Mouse (Mus musculus) intestine, embryonic 15.5 days (tissue): Measurements from ENCODE around the gene Ptpn1. TPM values are rescaled to one million over a fixed set of nuclear protein-coding genes. Genes with fewer than 3 reads are reported as not detected.
A peak's percentile ranks its signal among the peaks of the same experiment; 100 is the strongest.

ENCODE experiments used
- ATAC-seq: fragments of 200-750 bp; cut with Nextera tagmentation; 2 replicates; pipeline ENCODE4 v1.8.0; 2017; ENCODE audit warnings: moderate TSS enrichment, moderate library complexity
- H3K27ac ChIP-seq: fragments of 300-500 bp; sonication (generic); 2 replicates; pipeline ENCODE4 v1.5.1; 2015; ENCODE audit warnings: mild to moderate bottlenecking, inconsistent platforms
- H3K27me3 ChIP-seq: fragments of 300-500 bp; sonication (generic); replicated peaks from 2 replicates; pipeline ENCODE4 v1.6.1; 2015; ENCODE audit warnings: inconsistent platforms
- H3K36me3 ChIP-seq: fragments of 300-500 bp; sonication (generic); 2 replicates; pipeline ENCODE4 v1.6.1; 2015; ENCODE audit warnings: inconsistent platforms
- H3K4me1 ChIP-seq: fragments of 300-500 bp; sonication (generic); replicated peaks from 2 replicates; pipeline ENCODE4 v1.6.1; 2015; ENCODE audit warnings: inconsistent platforms
- H3K4me2 ChIP-seq: fragments of 300-500 bp; sonication (generic); replicated peaks from 2 replicates; pipeline ENCODE4 v1.6.1; 2015; ENCODE audit warnings: mild to moderate bottlenecking, inconsistent platforms
- H3K4me3 ChIP-seq: fragments of 300-500 bp; sonication (generic); replicated peaks from 2 replicates; pipeline ENCODE4 v1.5.1; 2015; ENCODE audit warnings: inconsistent platforms
- H3K9ac ChIP-seq: fragments of 300-500 bp; sonication (generic); 2 replicates; pipeline ENCODE4 v1.6.1; 2015; ENCODE audit warnings: inconsistent platforms
- H3K9me3 ChIP-seq: fragments of 300-500 bp; sonication (generic); 2 replicates; pipeline ENCODE4 v1.6.1; 2016; ENCODE audit warnings: inconsistent platforms
- WGBS: fragments of 180-500 bp; shearing (Covaris S2); methylation state at CpG from one replicate; pipeline ENCODE4 v1.1.7; 2015; 5-methylcytosine and 5-hydroxymethylcytosine counted together
- polyA plus RNA-seq: library from polyadenylated mRNA; unstranded; fragments of >200 nt; fragmentation: Nextera tagmentation; extraction: Ambion mirVana; gene quantifications from 2 replicates; pipeline ENCODE4 v1.2.1, GENCODE M21; 2015

Ptpn1 gene
- polyA plus RNA-seq, 1 experiment from 2014 or later: 54.2 TPM

DNA sequence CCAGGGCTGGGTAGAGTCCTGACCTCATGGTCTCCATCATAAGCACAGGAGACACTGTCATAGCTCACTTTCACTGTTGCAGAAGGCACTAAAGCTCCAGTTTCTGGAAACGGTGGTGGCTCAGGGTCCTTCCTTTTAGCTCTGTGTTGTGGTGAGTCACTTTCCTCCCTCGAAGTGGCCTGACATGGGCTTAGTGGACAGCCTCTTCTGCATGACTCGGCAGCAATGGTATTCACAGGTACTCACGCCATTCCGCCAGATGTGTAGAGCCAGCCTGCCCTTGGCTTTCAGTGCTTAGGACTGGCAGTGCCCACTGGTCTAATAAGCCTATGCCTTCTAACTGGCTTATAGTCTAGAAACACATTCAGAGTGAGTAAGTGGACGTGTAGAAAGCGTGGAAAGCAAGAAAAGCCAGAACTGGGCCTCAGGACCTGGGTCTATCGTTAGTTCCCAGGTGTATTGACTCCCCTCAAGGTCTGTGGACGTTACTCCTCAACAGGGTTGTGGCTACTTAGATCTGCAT lies 32.0 kb downstream of the Ptpn1 start:
- no peak overlapping the region for H3K4me3 ChIP-seq
- no peak overlapping the region for H3K9ac ChIP-seq
- no peak for ATAC-seq
- no peaks in the 10 kb centered on the region for H3K9me3 ChIP-seq
- peaks cover 23% of the 10 kb centered on the region; the same call in 1 of the 2 replicates for H3K36me3 ChIP-seq
- H3K4me2 ChIP-seq: no peak overlapping the region
- peaks cover 19% of the 10 kb centered on the region for H3K4me1 ChIP-seq
- H3K27me3 ChIP-seq: no peaks in the 10 kb centered on the region
- WGBS: 89% methylated on average over 9 of the region's 9 CpGs
- no peak overlapping the region for H3K27ac ChIP-seq

DNA sequence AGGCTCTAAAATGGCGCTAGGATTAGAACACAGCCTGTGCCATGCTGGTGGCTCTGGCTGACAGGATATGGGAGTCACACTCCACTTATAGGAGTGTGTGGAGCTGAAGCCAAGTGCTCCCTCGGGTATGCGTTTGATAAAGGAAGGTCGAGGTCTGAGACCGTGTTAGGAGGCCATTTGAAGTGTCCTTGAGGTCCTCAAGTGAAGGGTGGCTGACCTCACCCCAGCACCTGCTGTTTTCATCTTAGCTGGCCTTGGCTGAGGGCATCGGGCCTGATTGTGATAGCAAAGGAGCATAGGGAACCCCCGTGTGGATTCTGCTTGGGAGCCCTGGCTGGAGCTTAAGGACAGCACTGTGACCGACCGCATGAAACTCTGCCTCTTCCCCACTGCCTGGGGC lies 32.5 kb downstream of the Ptpn1 start:
- Histone ChIP-seq H3K36me3 (peaks cover 23% of the 10 kb centered on the region; the same call in 1 of the 2 replicates), H3K27ac (no peak overlapping the region), H3K9me3 (no peaks in the 10 kb centered on the region), H3K4me3 (no peak overlapping the region), H3K4me1 (peaks cover 14% of the 10 kb centered on the region), H3K27me3 (no peaks in the 10 kb centered on the region), H3K4me2 (no peak overlapping the region), H3K9ac (no peak overlapping the region)
- ATAC-seq: no peak
- WGBS: 89% methylated on average over 9 of the region's 9 CpGs

DNA sequence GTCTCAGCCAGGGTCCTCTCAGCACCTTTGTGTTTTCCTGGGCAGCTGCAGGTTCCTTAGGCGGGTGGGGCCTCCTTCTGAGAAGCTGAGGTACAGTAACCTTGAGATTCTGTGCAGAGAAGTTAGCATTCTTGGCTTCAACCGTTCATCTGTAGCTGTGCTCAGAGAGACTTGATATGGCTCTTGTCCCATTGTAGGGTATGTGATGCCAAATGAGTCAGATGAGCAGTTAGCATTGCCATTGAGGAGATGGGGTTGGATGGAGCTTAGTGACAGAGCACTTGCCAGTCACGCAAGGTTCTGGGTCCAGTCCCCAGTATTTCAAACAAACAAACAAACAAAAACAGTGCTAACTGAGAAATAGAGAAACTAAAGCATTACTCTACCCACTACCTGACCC lies 34.1 kb downstream of the Ptpn1 start:
- Histone ChIP-seq H3K36me3 (peaks cover 23% of the 10 kb centered on the region; the same call in 1 of the 2 replicates), H3K27me3 (no peaks in the 10 kb centered on the region), H3K4me3 (no peak overlapping the region), H3K9ac (no peak overlapping the region), H3K27ac (no peak overlapping the region), H3K9me3 (no peaks in the 10 kb centered on the region), H3K4me1 (no peaks in the 10 kb centered on the region), H3K4me2 (no peak overlapping the region)
- ATAC-seq: no peak
- WGBS: 97% methylated on average over 3 of the region's 3 CpGs

DNA sequence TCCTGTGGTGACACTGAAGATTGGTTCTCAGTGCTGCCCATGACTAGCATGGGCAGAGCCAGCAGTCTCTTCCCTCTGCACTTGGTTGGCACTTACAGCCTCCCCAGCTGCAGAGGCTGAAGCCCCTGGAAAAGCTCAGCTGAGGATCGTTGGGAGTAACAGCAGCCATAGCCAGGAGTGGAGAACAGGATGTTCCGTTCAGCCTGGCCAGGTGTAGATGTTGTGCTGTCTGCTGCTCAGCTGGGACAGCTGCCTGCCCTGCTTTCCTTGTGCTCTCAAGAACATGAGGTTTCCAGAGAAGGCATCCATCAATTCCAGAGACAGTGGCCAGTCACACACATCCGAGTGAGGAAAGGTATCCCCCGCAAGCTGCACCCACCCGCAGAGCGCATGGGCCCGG lies 36.6 kb downstream of the Ptpn1 start:
- no peaks in the 10 kb centered on the region for H3K27me3 ChIP-seq
- H3K4me1 ChIP-seq: no peaks in the 10 kb centered on the region
- 88% methylated on average over 7 of the region's 7 CpGs for WGBS
- no peak overlapping the region for H3K27ac ChIP-seq
- no peaks in the 10 kb centered on the region for H3K9me3 ChIP-seq
- H3K9ac ChIP-seq: no peak overlapping the region
- no peak for ATAC-seq
- H3K4me3 ChIP-seq: no peak overlapping the region
- H3K4me2 ChIP-seq: no peak overlapping the region
- H3K36me3 ChIP-seq: peaks cover 23% of the 10 kb centered on the region; the same call in 1 of the 2 replicates

DNA sequence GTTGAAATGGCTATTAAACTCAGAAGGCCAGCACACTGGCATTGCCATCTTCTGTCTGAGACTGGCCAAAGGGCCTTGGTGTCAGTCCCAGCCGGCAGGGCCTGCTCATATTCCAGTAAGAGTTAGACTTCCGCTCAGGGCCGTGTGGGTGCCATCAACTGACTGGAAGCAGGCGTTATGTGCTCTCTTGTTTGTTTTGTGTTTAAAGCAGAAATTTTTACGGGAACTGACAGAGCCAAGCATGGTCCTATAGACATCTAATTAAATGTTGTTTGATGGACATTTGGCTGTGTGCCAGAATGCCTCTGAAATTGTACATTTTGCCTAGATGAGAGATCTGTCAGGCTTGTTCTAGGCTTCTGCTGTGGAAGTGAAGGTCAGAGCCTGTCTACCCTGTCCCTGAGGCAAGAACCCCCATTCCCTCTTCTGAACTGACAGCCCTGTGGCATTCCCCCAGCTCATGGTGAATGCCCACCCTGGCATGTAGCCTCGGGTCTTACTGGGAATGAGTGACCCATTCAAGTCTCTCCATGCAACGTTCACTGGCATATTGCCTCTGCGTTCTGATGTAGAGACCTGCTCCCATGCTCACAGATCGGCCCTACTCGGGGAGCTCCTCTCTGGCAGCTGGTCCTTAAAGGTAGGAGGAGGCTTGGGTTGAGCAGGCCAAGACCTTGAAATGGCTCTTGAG lies 38.1 kb downstream of the Ptpn1 start:
- no peaks in the 10 kb centered on the region for H3K4me1 ChIP-seq
- no peak overlapping the region for H3K4me3 ChIP-seq
- no peaks in the 10 kb centered on the region for H3K9me3 ChIP-seq
- H3K36me3 ChIP-seq: peaks cover 31% of the 10 kb centered on the region
- no peak for ATAC-seq
- no peak overlapping the region for H3K27ac ChIP-seq
- no peak overlapping the region for H3K4me2 ChIP-seq
- WGBS: 82% methylated on average over 10 of the region's 10 CpGs
- H3K27me3 ChIP-seq: no peaks in the 10 kb centered on the region
- H3K9ac ChIP-seq: no peak overlapping the region

DNA sequence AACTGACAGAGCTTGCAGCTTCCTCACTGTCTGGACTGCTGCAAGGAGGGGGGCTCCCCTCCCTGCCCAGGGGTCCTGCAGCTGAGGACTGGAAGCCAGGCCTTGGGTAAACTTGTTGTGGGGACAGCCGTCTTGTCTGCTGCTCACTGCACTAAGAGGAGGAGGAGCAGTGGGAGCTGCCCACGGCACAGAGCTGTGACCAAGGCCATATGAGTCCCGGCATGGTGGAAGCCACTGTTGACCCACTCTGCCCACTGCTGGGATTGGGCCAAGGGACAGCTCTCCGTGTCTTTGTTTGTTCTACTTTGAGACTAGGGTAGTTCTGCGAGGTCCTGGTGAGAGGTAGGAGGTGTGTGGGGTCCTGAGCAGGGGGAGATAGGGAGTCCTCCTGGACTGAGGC lies 40.3 kb downstream of the Ptpn1 start:
- Histone ChIP-seq H3K36me3 (peaks cover 40% of the 10 kb centered on the region), H3K27ac (peak overlapping the region; percentile 17; the same call in 1 of the 2 replicates), H3K9ac (no peak overlapping the region), H3K4me1 (no peaks in the 10 kb centered on the region), H3K9me3 (no peaks in the 10 kb centered on the region), H3K4me3 (no peak overlapping the region), H3K27me3 (no peaks in the 10 kb centered on the region), H3K4me2 (no peak overlapping the region)
- 59% methylated on average over 5 of the region's 5 CpGs for WGBS
- peak; percentile 38; the same call in 1 of the 2 replicates for ATAC-seq

DNA sequence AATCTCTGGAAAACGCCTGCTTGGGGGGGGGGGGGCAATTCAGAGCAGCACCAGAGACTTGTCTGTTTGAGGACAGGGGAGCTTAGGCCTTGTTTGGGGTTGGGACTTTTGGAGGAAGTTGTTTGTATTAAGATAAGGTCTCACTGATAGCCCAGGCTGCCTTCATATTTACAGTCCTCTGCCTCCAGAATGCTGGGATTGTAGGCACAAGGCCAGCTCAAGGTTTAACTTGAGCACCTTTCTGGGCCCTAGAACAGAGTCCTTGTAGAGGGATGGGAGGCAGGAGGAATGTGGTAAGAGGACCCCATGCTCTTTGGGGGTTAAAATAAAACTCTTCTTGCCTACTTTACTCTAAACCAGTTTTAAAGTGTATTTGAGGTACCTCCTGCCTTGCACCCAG lies 41.0 kb downstream of the Ptpn1 start:
- Histone ChIP-seq H3K27ac (no peak overlapping the region), H3K36me3 (peaks cover 37% of the 10 kb centered on the region), H3K27me3 (no peaks in the 10 kb centered on the region), H3K4me2 (no peak overlapping the region), H3K9ac (no peak overlapping the region), H3K9me3 (no peaks in the 10 kb centered on the region), H3K4me1 (no peaks in the 10 kb centered on the region), H3K4me3 (no peak overlapping the region)
- ATAC-seq: peak; percentile 40
- WGBS: 14% methylated on average over 1 of the region's 1 CpGs

DNA sequence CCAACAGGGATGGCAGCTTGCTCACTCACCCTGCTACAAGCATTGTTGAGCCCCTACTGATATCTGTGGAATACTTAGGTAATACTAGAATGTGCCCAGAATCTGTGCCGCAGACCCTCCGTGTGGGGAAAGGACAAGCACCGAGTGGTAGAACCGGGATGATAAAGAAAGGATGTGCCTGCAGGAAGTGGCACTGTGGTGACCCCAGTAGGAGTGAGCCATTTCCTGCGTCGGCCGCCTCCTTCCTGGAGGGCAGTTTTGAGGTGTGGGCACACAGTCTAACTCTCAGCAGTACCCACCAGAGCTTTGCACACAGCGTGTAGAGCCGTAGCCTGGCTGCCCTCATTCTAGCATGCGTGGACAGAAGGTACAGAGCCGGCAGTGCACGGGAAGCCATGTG lies 43.9 kb downstream of the Ptpn1 start:
- peaks cover 37% of the 10 kb centered on the region for H3K36me3 ChIP-seq
- no peak for ATAC-seq
- H3K4me2 ChIP-seq: no peak overlapping the region
- no peaks in the 10 kb centered on the region for H3K27me3 ChIP-seq
- H3K4me1 ChIP-seq: no peaks in the 10 kb centered on the region
- no peak overlapping the region for H3K4me3 ChIP-seq
- no peak overlapping the region for H3K9ac ChIP-seq
- H3K9me3 ChIP-seq: no peaks in the 10 kb centered on the region
- 79% methylated on average over 12 of the region's 12 CpGs for WGBS
- no peak overlapping the region for H3K27ac ChIP-seq

DNA sequence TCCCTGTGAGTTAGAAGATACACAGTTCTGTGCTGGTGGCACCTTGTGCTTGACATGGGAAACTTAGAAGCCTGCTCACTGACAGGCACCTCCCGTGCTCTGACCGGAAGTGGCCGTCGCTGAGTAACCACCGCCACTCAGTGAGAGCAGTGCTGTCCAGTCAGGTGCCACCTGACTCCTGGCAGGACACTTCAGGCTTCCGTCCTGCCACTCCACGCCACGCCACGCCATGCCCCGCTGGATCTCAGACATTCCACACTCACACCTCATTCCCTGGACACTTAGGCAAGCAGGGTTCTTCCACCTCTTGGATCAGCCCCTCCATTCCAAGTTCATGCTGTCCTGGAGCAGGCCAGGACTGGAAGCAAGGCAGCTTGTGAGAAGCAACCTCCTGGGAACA lies 46.4 kb downstream of the Ptpn1 start:
- no peak overlapping the region for H3K4me2 ChIP-seq
- WGBS: 94% methylated on average over 10 of the region's 10 CpGs
- H3K9ac ChIP-seq: no peak overlapping the region
- no peak overlapping the region for H3K4me3 ChIP-seq
- no peak for ATAC-seq
- peaks cover 37% of the 10 kb centered on the region for H3K36me3 ChIP-seq
- no peak overlapping the region for H3K27ac ChIP-seq
- no peaks in the 10 kb centered on the region for H3K4me1 ChIP-seq
- H3K27me3 ChIP-seq: no peaks in the 10 kb centered on the region
- no peaks in the 10 kb centered on the region for H3K9me3 ChIP-seq

DNA sequence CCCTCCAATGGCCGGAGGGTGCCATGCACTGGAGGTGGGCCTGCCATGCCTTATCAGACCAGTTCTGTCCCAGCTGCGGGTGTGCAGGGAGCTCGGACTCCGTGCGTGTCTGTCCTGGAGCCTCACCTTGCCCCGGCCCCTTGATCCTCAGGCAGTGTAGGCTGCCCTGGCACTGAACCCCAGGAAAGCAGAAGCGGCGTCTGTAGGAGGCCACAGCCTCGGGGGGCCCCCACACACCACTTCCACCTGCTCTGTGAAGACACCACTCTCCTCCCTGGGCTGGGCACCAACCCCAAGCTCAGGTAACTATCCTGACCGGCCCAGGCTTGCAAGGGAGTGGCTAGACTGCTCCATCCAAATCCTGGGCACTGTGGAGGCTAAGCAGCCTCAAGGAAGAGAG lies 48.5 kb downstream of the Ptpn1 start:
- ATAC-seq: no peak
- Histone ChIP-seq H3K27ac (no peak overlapping the region), H3K4me2 (no peak overlapping the region), H3K9ac (no peak overlapping the region), H3K4me1 (0 out of 2 replicates have a peak, but pooled peaks cover 2% of the 10 kb centered on the region), H3K4me3 (no peak overlapping the region), H3K36me3 (peaks cover 21% of the 10 kb centered on the region; the same call in 1 of the 2 replicates), H3K27me3 (no peaks in the 10 kb centered on the region), H3K9me3 (no peaks in the 10 kb centered on the region)
- 86% methylated on average over 10 of the region's 10 CpGs for WGBS

DNA sequence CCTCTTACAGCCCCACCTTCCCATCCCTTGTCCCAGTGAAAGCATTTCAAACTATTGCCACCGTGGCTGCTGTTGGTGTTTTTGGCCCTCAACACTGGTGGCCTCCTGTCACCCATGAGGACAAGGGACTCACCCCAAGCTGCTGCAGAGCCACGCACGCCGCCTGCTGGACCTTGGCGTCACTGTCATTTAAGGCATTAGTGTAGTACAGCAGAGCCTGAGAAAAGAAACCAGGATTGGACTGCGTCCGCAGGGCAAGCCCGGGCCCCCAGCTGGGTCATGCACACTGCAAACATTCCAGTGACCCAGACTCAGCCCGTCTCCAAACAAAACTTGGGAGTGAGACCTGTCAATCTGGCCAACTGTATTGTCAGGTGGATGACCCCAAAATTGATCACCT lies 50.8 kb downstream of the Ptpn1 start:
- no peak overlapping the region for H3K27ac ChIP-seq
- no peak overlapping the region for H3K4me2 ChIP-seq
- peaks cover 8% of the 10 kb centered on the region; the same call in 1 of the 2 replicates for H3K36me3 ChIP-seq
- H3K4me1 ChIP-seq: peaks cover 14% of the 10 kb centered on the region
- 58% methylated on average over 9 of the region's 9 CpGs for WGBS
- H3K9ac ChIP-seq: no peak overlapping the region
- H3K9me3 ChIP-seq: no peaks in the 10 kb centered on the region
- ATAC-seq: no peak
- no peaks in the 10 kb centered on the region for H3K27me3 ChIP-seq
- no peak overlapping the region for H3K4me3 ChIP-seq

DNA sequence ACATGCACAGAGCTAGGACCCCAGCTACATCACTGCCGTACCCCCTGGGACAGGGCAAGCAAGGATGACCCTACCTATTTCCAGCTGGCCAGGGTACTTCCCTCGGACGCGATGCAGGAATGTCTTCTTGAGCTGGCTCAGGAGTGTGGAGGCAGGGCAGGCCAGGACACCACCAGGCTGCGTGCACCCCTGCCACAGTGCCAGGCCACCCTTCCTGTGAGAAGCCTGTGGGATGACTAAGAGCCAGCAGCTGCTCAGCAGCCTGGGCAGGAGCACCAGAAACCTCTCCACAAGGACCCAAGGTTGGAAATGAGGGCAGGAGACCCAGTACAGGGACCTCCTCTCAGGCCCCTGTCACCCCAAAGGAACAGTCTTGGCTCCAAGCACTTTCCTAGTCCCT lies 52.5 kb downstream of the Ptpn1 start:
- no peaks in the 10 kb centered on the region for H3K9me3 ChIP-seq

DNA sequence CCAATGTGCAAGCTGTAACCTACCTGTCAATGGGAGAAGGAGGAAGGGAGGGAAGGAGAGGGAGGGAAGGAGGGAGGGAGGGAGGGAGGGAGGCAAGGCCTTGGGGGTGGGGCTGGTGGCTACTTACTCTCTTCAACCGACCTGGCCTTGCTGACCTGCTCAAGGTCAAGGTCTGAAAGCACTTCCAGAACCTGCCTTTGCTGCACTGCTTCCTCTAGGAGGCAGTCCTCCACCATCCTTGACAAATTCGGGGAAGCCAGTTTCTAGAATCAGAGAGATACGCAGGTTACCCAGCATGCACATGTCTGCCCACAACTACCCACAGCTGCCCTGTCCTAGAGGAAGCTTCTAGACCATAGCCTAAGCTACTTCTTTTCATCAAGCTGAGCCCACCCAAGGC lies 53.1 kb downstream of the Ptpn1 start:
- H3K27me3 ChIP-seq: no peaks in the 10 kb centered on the region
- H3K4me1 ChIP-seq: peaks cover 36% of the 10 kb centered on the region
- H3K9me3 ChIP-seq: no peaks in the 10 kb centered on the region
- H3K27ac ChIP-seq: no peak overlapping the region
- H3K9ac ChIP-seq: no peak overlapping the region
- H3K4me3 ChIP-seq: no peak overlapping the region
- no peak for ATAC-seq
- WGBS: 34% methylated on average over 3 of the region's 3 CpGs
- no peaks in the 10 kb centered on the region for H3K36me3 ChIP-seq
- no peak overlapping the region for H3K4me2 ChIP-seq

More for the DNA sequence above, 52.5 kb downstream of the Ptpn1 start:
- H3K4me3 ChIP-seq: no peak overlapping the region
- H3K36me3 ChIP-seq: 0 out of 2 replicates have a peak, but pooled peaks cover 3% of the 10 kb centered on the region
- H3K27me3 ChIP-seq: no peaks in the 10 kb centered on the region
- no peak overlapping the region for H3K27ac ChIP-seq
- H3K9ac ChIP-seq: no peak overlapping the region
- no peak for ATAC-seq
- H3K4me1 ChIP-seq: peaks cover 31% of the 10 kb centered on the region
- 75% methylated on average over 5 of the region's 5 CpGs for whole genome bisulfite sequencing
- no peak overlapping the region for H3K4me2 ChIP-seq
